Mouse (Mus musculus): ENCODE data around the gene Relt. TPM values are rescaled to one million over a fixed set of nuclear protein-coding genes. Genes with fewer than 3 reads are reported as not detected.
A peak's percentile ranks its signal among the peaks of the same experiment; 100 is the strongest.

The Relt gene
- total RNA-seq, 2 experiments from 2014 or later: 10.5 to 14.3 TPM

- no peak for DNase-seq (ENCODE audit: low spot score in 2 of 2)
Measured at GRCm38 (mm10) chr7:100847131-100847530, 16.1 kb downstream of the Relt start.

GRCm38 (mm10) chr7:100846033-100846432, 17.2 kb downstream of the Relt start:
- peak in 1 of 2 experiments; percentile 3 for DNase-seq (ENCODE audit: low spot score in 2 of 2)

DNA sequence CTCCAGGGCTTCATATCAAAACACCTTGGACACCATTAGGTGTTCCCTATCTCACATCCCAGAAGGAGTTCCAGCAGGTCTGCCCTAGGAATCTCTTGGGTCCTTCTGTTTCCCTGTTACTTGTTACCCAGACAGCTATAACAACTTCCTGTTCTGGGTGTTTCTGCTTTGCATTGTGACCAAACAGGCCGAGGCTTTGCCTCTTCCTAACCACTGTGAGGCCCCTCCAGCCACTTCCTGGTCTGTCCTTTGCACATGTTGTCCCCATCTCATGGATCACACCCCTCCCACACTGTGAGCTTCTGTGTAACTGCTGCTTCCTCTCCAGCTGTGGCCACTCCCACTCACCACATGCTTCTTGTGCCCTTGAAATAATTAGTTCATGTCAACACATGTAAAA, 17.8 kb downstream of the Relt start:
- peak in 1 of 2 experiments; percentile 70 for DNase-seq (ENCODE audit: low spot score in 2 of 2)

GRCm38 (mm10) chr7:100845026-100845400, 18.2 kb downstream of the Relt start:
- DNase-seq (ENCODE audit: low spot score in 2 of 2): peak in 1 of 2 experiments; percentile 8

DNA sequence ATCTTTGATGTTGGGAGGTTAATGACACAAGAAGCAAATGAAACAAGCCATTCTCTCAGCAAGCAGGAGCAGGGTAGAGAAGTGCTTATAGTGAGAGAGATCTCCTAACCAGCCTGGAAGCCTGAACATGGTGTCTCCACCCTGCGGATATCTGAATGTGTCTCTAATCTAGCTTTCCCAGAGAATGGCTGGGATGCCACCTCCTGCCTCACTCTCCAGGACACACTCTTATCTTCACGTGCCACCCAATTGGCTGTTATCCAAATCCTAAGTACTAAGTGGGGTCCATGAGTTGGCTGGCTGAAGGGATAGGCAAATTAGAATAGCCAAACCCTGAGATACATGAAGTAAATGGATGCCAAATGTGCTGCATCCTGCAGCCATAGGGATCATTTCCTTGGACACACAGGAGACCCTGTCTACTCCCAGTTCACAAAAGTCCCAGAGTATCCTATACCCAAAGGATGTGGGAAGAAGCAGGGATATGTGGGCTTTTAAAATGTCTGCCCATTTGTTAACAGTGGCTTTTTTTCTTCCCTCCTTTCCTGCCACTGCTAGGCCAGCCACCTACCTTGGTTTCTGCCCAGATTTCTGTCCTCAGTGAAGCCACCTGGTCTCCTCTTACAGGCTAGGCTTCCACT, 18.7 kb downstream of the Relt start:
- peak in 1 of 2 experiments; percentile 11 for DNase-seq (ENCODE audit: low spot score in 2 of 2)

GRCm38 (mm10) chr7:100843866-100844265, 19.4 kb downstream of the Relt start:
- DNase-seq (ENCODE audit: low spot score in 2 of 2): no peak

GRCm38 (mm10) chr7:100842175-100842574, 21.1 kb downstream of the Relt start:
- DNase-seq (ENCODE audit: low spot score in 2 of 2): no peak

- no peak for DNase-seq (ENCODE audit: low spot score in 2 of 2)
Measured at GRCm38 (mm10) chr7:100841608-100842007, 21.6 kb downstream of the Relt start.

DNA sequence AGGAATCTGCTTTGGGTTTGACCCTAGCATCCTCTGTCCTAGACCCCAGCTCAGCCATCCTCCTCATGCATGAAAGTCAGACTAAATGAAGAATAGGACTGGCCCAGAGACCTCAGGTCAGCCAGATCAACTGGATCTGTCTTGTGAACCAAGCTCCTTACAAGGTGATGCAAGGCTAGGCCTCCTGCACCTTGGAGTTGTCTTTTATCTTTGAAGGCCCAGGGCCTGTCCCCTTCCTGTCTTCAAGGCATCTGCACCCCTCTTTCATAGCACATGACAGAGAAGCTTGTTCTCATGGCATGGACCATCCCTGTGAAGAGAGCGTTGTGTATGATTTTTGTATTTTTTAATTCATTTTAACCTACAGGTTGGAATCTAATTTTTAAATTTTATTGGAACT, 22.3 kb downstream of the Relt start:
- DNase-seq (ENCODE audit: low spot score in 2 of 2): no peak

- DNase-seq (ENCODE audit: low spot score in 2 of 2): no peak
Measured at GRCm38 (mm10) chr7:100839632-100840402, 23.4 kb downstream of the Relt start.

DNA sequence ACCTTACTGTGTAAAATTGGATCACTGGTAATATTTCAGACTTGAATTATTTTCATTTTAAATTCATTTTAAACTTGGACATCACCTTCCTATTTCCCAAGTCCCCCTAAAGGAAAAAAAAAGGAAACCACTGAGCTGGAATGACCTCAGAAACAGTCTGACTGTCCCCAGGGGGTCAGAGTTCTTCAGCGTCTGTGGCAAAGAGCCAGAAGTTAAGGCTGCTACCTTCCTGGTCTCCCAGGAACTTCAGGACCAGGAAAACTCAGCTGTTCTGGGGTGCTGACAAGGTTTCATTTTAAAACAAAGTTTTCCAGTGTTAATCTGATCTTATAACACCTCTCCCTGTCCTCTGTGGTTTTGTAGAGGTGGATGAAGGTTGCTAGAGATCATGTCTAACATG, 25.5 kb downstream of the Relt start:
- DNase-seq (ENCODE audit: low spot score in 2 of 2): no peak

DNA sequence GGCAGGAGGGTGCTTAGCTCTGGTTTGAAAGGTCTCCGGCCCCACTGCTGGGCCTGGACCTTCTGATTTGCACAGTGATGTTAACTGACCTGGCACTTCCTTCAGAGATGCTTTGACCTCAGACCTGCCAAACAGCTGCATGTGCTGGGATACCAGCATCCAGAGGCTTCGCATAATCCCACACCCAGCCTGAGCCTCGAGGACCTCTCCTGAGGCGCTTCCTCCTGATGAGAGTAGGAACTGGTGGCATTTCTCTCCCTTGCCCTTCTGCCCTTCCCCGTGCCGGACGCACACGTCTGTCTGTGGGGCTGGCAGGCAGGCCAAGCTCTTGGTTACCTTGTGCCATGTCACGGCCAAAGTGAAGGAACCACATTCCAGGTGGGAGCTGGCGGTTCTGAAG, 26.6 kb downstream of the Relt start:
- DNase-seq (ENCODE audit: low spot score in 2 of 2): no peak

DNA sequence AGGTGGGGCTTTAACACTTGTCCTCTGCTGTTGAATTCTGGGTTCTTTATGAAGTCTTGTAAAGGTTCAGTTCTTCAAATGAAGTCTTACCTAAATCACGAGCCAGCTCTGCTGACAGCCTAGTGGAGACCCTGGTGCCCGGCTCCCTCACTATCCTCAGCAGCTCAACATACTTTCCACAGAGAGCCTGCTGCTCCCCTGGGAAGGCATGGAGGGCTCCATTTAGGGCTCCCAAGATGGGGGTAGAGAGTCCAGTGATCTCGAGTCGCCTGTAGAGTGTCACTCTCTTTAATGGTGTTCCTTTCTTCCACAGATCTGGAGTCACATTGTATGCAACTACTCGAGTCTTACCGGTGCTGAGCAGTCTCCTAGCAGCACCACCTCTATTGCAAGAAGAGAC, 27.5 kb downstream of the Relt start:
- no peak for DNase-seq (ENCODE audit: low spot score in 2 of 2)

DNA sequence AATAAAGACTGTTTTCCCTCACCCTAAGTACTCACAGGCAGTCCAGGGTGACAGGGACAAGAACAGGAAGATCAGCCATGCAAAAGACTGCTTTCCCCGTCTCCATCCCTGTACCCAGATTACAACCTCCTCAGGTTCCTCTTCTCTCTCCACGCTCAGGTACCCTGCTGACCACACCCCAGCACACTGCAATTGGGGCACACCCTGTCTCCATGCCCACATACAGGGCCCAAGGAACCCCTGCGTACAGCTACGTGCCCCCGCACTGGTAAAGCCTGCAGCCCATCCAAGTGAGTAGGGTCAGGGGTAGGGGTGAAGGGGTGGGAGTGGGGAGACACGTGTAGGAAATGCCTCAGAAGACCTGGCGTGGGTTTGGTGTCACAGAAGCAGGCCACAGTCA, 28.1 kb downstream of the Relt start:
- DNase-seq (ENCODE audit: low spot score in 2 of 2): no peak

DNA sequence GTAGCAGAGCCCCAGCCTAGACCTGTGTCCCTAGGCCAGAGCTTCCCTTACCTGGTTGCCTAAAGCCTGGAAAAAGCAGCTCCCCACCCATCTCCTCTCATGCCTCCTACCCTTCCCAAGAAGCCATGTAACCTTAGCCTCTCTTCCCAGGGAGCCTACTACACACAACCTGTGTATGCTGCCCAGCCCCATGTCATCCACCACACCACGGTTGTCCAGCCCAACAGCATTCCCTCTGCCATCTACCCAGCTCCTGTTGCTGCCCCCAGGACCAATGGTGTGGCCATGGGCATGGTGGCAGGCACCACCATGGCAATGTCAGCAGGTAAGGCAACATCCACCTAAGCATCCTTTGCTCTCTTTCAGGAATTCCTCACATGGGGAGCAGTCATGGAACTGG, 29.4 kb downstream of the Relt start:
- no peak for DNase-seq (ENCODE audit: low spot score in 2 of 2)

- DNase-seq (ENCODE audit: low spot score in 2 of 2): no peak
Measured at GRCm38 (mm10) chr7:100828549-100828948, 34.7 kb downstream of the Relt start.

DNA sequence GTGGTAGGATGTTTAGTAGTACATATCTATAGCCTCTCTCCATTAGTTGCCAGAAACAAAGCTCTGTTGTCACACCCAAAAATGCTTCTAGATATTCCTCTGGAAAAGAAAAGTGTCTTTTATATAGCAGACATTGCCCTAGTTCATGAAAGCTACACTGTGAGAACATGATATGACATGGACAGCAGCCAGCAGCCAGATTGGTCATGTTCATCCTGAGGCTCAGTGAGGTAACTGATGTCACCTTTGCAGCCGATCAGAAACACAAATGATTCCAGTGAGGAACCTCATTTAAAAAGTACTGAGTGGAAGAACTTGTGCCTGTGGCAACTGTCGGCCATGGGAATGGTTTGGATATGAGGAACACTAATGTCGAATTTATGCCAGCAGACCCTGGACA, 38.6 kb downstream of the Relt start:
- no peak for DNase-seq (ENCODE audit: low spot score in 2 of 2)

DNA sequence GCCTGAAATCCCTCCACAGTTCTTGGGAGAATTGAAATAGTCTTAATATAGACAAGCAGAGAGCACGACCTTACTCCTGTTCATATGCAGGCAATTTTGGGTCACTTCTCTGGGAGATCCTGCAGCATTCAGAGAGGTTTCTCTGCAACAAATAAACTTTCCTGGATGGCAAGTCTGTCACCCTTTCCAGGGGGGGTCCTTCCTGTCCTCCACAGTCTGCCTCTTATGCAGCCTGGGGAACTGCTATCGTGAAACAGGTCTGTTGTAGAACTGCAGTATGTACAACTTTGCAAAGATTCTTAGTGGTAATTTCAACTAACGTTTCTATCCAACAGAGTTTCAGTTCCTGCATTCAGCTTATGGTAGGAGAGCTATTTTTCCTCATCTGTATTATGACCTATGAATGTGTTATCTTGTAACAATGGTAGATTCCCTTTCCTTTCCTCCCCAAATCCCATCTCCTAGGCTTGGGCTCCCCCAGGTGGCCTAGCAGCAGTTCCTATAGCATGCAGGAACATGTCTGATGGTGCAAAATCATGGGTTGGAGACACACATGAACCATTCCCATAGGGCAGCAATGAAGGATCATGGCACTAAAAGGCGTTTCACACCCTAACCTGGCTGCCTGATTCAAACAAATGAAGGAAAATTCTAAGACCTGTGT, 44.7 kb downstream of the Relt start:
- no peak for DNase-seq (ENCODE audit: low spot score in 2 of 2)

- DNase-seq (ENCODE audit: low spot score in 2 of 2): no peak
Measured at GRCm38 (mm10) chr7:100817442-100817760, 45.8 kb downstream of the Relt start.

- DNase-seq (ENCODE audit: low spot score in 2 of 2): peak; percentile 57 to 77
Measured at GRCm38 (mm10) chr7:100816759-100817441, 46.3 kb downstream of the Relt start.

- no peak for DNase-seq (ENCODE audit: low spot score in 2 of 2)
Measured at GRCm38 (mm10) chr7:100815900-100816570, 47.2 kb downstream of the Relt start.

Measured in layer of hippocampus, postnatal 14 days (tissue).